Mouse (Mus musculus) kidney, embryonic 14.5 days (tissue): ENCODE results near the gene Cables2. TPM values are rescaled to one million over a fixed set of nuclear protein-coding genes. Genes with fewer than 3 reads are reported as not detected.

Experiments used
- ATAC-seq: fragments of 200-750 bp; cut with Nextera tagmentation; 2 replicates; pipeline ENCODE4 v1.8.0; 2017; ENCODE audit warnings: moderate number of reproducible peaks, mild to moderate bottlenecking, moderate TSS enrichment, moderate library complexity; ENCODE audit not compliant: low FRiP score, low TSS enrichment
- H3K27ac ChIP-seq: fragments of 300-500 bp; sonication (generic); 2 replicates; pipeline ENCODE4 v1.5.1; 2014; ENCODE audit warnings: low read depth, mild to moderate bottlenecking, low read length, moderate library complexity, mixed read lengths
- H3K27me3 ChIP-seq: fragments of 300-500 bp; sonication (generic); 2 replicates; pipeline ENCODE4 v1.6.1; 2014; ENCODE audit warnings: mild to moderate bottlenecking, low read length; ENCODE audit not compliant: control insufficient read depth, insufficient read depth
- H3K36me3 ChIP-seq: fragments of 300-500 bp; sonication (generic); 2 replicates; pipeline ENCODE4 v1.6.1; 2014; ENCODE audit warnings: low read length, mixed read lengths; ENCODE audit not compliant: control insufficient read depth, insufficient read depth
- H3K4me1 ChIP-seq: fragments of 300-500 bp; sonication (generic); 2 replicates; pipeline ENCODE4 v1.6.1; 2014; ENCODE audit warnings: low read length, mixed read lengths; ENCODE audit not compliant: control insufficient read depth, insufficient read depth
- H3K4me2 ChIP-seq: fragments of 300-500 bp; sonication (generic); replicated peaks from 2 replicates; pipeline ENCODE4 v1.6.1; 2014; ENCODE audit warnings: low read depth, mild to moderate bottlenecking, low read length
- H3K4me3 ChIP-seq: fragments of 300-500 bp; sonication (generic); 2 replicates; pipeline ENCODE4 v1.5.1; 2014; ENCODE audit warnings: mild to moderate bottlenecking, low read length
- H3K9ac ChIP-seq: fragments of 300-500 bp; sonication (generic); 2 replicates; pipeline ENCODE4 v1.6.1; 2014; ENCODE audit warnings: low read depth, mild to moderate bottlenecking, low read length, moderate library complexity
- H3K9me3 ChIP-seq: fragments of 300-500 bp; sonication (generic); 2 replicates; pipeline ENCODE4 v1.6.1; 2016; ENCODE audit warnings: low read length; ENCODE audit not compliant: control insufficient read depth
- WGBS: fragments of 180-500 bp; shearing (Covaris S2); extraction: QIAGEN DNeasy Blood & Tissue Kit; methylation state at CpG from one replicate; pipeline ENCODE4 v1.1.7; 2014; 5-methylcytosine and 5-hydroxymethylcytosine counted together
- polyA plus RNA-seq: library from polyadenylated mRNA; unstranded; fragments of >200 nt; fragmentation: Nextera tagmentation; extraction: Ambion mirVana; gene quantifications from 2 replicates; pipeline ENCODE4 v1.2.1, GENCODE M21; 2014

The Cables2 gene
- polyA plus RNA-seq, 1 experiment from 2014 or later = 21.1 TPM

DNA sequence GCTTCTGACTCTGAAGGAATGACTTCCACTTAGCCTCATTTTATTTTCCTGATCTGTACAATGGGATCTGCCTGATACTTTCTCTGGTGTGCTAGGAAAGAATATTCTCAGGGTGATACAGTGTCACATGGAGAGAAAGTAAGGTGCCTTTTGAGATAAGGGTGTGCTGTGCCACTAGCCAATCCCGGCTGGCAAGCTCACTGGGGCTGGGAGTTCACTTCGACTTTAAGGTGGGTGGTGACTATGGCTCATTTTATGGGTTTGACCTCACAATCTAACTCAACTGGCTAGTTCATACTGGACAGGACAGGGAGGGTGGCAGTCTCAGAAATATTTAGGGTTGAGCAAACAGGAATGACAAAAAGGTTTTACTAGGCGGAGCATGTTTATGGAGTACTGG lies 36.4 kb downstream of the Cables2 start:
- 43% methylated on average over 3 of the region's 3 CpGs for WGBS
- no peak for ATAC-seq
- 0 out of 2 replicates have a peak, but pooled peaks cover 6% of the 10 kb centered on the region for H3K4me1 ChIP-seq
- no peaks in the 10 kb centered on the region for H3K27me3 ChIP-seq
- no peak overlapping the region for H3K4me3 ChIP-seq
- H3K27ac ChIP-seq = no peak overlapping the region
- no peaks in the 10 kb centered on the region for H3K9me3 ChIP-seq
- no peaks in the 10 kb centered on the region for H3K36me3 ChIP-seq
- no peak overlapping the region for H3K9ac ChIP-seq
- no peak overlapping the region for H3K4me2 ChIP-seq

- Histone ChIP-seq H3K4me1 (0 out of 2 replicates have a peak, but pooled peaks cover 6% of the 10 kb centered on the region), H3K27ac (no peak overlapping the region), H3K9ac (no peak overlapping the region), H3K4me2 (no peak overlapping the region), H3K36me3 (no peaks in the 10 kb centered on the region), H3K4me3 (no peak overlapping the region), H3K9me3 (no peaks in the 10 kb centered on the region), H3K27me3 (no peaks in the 10 kb centered on the region)
- no peak for ATAC-seq
- 49% methylated on average over 2 of the region's 3 CpGs for WGBS
Observed at GRCm38 (mm10) chr2:180236500-180236899, 36.8 kb downstream of the Cables2 start.

DNA sequence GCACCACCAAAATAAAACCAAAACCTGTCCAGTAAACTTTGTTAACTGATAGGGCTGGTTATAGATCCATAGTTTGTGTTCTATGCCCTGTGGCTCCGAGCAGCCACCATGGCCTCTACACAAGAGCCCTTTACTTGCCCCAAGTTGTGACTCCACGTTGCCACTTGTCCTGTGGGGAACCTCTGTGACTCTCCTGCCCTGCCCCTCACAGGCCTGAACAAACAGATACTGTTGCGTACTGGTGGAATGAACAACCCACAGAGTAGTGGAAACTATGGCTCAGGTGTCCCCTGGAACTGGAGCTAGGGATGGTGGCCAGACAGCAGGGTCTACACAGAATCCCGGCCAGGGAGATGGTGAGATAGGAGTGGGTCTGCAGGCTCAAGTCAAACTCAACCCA lies 37.5 kb downstream of the Cables2 start:
- Histone ChIP-seq H3K27ac (peak overlapping the region; percentile 69), H3K36me3 (no peaks in the 10 kb centered on the region), H3K27me3 (no peaks in the 10 kb centered on the region)

DNA sequence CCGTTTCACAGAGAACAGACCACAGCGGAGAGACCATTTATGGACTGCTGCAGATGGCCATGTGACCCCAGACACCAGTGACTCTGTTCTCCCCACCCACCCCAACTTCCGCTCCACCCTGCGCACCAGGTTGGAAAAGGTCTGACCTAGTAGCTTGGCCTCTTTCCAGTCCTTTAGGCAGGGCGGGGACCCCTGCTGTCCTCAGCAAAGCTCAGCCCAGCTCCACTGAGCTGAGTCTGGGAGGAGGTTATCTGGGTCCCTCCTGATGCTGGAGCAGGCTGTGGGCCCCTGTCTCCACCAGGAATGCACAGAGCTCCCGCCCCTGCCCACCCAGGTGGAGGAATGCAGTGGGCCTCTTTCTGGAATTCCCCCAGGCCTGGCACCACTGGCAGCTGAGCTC lies 38.3 kb downstream of the Cables2 start:
- Histone ChIP-seq H3K9ac (0 out of 2 replicates have a peak overlapping the region, but pooled peaks have one; percentile 32), H3K9me3 (no peaks in the 10 kb centered on the region), H3K27ac (peak overlapping the region; percentile 69), H3K27me3 (no peaks in the 10 kb centered on the region), H3K4me2 (no peak overlapping the region), H3K4me1 (0 out of 2 replicates have a peak, but pooled peaks cover 6% of the 10 kb centered on the region), H3K4me3 (no peak overlapping the region), H3K36me3 (no peaks in the 10 kb centered on the region)
- peak; percentile 58 for ATAC-seq
- WGBS = 49% methylated on average over 6 of the region's 6 CpGs

More for the DNA sequence above, 37.5 kb downstream of the Cables2 start:
- WGBS = 71% methylated on average over 4 of the region's 4 CpGs
- Histone ChIP-seq H3K9ac (no peak overlapping the region), H3K4me1 (0 out of 2 replicates have a peak, but pooled peaks cover 6% of the 10 kb centered on the region), H3K9me3 (no peaks in the 10 kb centered on the region), H3K4me3 (no peak overlapping the region), H3K4me2 (no peak overlapping the region)
- no peak for ATAC-seq

DNA sequence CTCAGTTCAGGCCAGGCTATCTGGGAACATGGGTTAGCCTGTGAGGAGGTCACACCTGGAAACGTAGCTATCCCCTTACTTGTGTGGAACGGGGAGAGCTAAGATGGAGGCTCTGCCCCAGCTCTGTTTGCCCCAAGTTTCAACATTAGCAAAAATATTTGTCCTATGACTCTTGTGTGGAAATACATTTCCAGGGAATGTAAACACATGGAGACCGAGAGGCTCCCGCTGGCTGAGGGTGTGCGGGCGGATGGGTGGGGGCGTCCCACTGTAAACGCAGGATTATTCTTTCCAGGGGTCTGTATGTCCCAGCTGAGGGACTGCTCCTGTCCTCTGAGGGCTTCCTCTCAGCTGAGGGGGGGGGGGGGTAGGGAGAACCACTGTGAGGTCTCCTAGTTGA lies 38.9 kb downstream of the Cables2 start:
- Histone ChIP-seq H3K4me1 (0 out of 2 replicates have a peak, but pooled peaks cover 6% of the 10 kb centered on the region), H3K27me3 (no peaks in the 10 kb centered on the region), H3K27ac (peak overlapping the region; percentile 69), H3K4me3 (no peak overlapping the region), H3K4me2 (no peak overlapping the region), H3K9ac (no peak overlapping the region), H3K9me3 (no peaks in the 10 kb centered on the region), H3K36me3 (no peaks in the 10 kb centered on the region)
- no peak for ATAC-seq
- 87% methylated on average over 8 of the region's 8 CpGs for WGBS

- H3K9ac ChIP-seq = no peak overlapping the region
- no peak overlapping the region for H3K4me3 ChIP-seq
- no peak overlapping the region for H3K4me2 ChIP-seq
- H3K36me3 ChIP-seq = no peaks in the 10 kb centered on the region
- 82% methylated on average over 7 of the region's 7 CpGs for WGBS
- ATAC-seq = no peak
- no peaks in the 10 kb centered on the region for H3K9me3 ChIP-seq
- no peaks in the 10 kb centered on the region for H3K27me3 ChIP-seq
- H3K4me1 ChIP-seq = peaks cover 12% of the 10 kb centered on the region; the same call in 1 of the 2 replicates
- H3K27ac ChIP-seq = peak overlapping the region; percentile 30; the same call in 1 of the 2 replicates
Observed at GRCm38 (mm10) chr2:180233101-180233904, 40.0 kb downstream of the Cables2 start.

GRCm38 (mm10) chr2:180230482-180230881 lies 42.8 kb downstream of the Cables2 start:
- Histone ChIP-seq H3K4me1 (peaks cover 33% of the 10 kb centered on the region), H3K27ac (no peak overlapping the region), H3K9me3 (no peaks in the 10 kb centered on the region), H3K36me3 (no peaks in the 10 kb centered on the region), H3K9ac (no peak overlapping the region), H3K27me3 (peaks cover 8% of the 10 kb centered on the region), H3K4me2 (no peak overlapping the region), H3K4me3 (no peak overlapping the region)
- 62% methylated on average over 4 of the region's 4 CpGs for WGBS
- no peak for ATAC-seq

- no peak overlapping the region for H3K27ac ChIP-seq
- no peaks in the 10 kb centered on the region for H3K36me3 ChIP-seq
- no peak overlapping the region for H3K4me2 ChIP-seq
- no peak overlapping the region for H3K9ac ChIP-seq
- 77% methylated on average over 3 of the region's 3 CpGs for WGBS
- no peaks in the 10 kb centered on the region for H3K9me3 ChIP-seq
- peaks cover 20% of the 10 kb centered on the region for H3K27me3 ChIP-seq
- H3K4me3 ChIP-seq = no peak overlapping the region
- peaks cover 29% of the 10 kb centered on the region for H3K4me1 ChIP-seq
- ATAC-seq = no peak
Observed at GRCm38 (mm10) chr2:180229129-180229528, 44.2 kb downstream of the Cables2 start.

DNA sequence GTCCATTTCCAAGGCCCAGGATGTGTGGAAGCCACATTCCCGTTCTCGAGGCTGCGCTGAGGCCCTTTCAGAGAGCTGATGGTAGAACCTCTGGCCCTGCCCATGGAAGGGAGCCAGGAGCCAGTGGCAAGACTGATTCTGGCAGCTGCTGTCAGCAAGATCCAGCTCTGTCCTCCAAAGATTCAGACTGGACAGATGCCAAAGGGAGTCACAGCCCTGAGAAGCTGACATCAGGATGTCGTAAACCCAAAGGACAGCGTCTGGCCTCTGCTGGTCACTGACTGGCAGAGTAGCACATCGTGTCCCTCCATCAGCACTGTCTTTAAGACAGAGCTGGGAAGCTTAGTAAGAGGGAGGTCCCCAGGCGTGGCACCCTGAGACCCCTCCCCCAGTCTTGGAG lies 44.7 kb downstream of the Cables2 start:
- WGBS = 45% methylated on average over 7 of the region's 7 CpGs
- no peak overlapping the region for H3K4me2 ChIP-seq
- no peaks in the 10 kb centered on the region for H3K9me3 ChIP-seq
- ATAC-seq = no peak
- no peak overlapping the region for H3K27ac ChIP-seq
- H3K4me1 ChIP-seq = peaks cover 29% of the 10 kb centered on the region
- no peak overlapping the region for H3K9ac ChIP-seq
- peaks cover 21% of the 10 kb centered on the region for H3K27me3 ChIP-seq
- H3K4me3 ChIP-seq = no peak overlapping the region
- H3K36me3 ChIP-seq = no peaks in the 10 kb centered on the region
